Mouse (Mus musculus): ENCODE measurements at regions not wholly inside any gene's neighbourhood (a gene's known extent, or its start where the extent isn't known, plus 50 kb on each side); places are given as distances from the start of the nearest gene placed in this dataset.
"Not testable (repeated sequence)": the region's sequence is repeated elsewhere in the genome, so short reads cannot be mapped to it uniquely, and the experiment has no call there.

- no peak for DNase-seq (ENCODE audit: low read depth)
Measured at GRCm38 (mm10) chr5:75410240-75411186, 164.2 kb upstream of the Kit start.

GRCm38 (mm10) chr5:75419282-75419681, 155.4 kb upstream of the Kit start:
- not testable (repeated sequence) for DNase-seq (ENCODE audit: low read depth)

GRCm38 (mm10) chr5:75432885-75433284, 141.8 kb upstream of the Kit start:
- DNase-seq (ENCODE audit: low read depth), result no peak

GRCm38 (mm10) chr5:75437924-75438323, 136.8 kb upstream of the Kit start:
- DNase-seq (ENCODE audit: low read depth), result no peak

- DNase-seq (ENCODE audit: low read depth), result no peak
Measured at GRCm38 (mm10) chr5:75444024-75444604, 130.6 kb upstream of the Kit start.

GRCm38 (mm10) chr5:75446386-75446785, 128.3 kb upstream of the Kit start:
- no peak for DNase-seq (ENCODE audit: low read depth)

GRCm38 (mm10) chr5:75449913-75450525, 124.7 kb upstream of the Kit start:
- no peak for DNase-seq (ENCODE audit: low read depth)

- DNase-seq (ENCODE audit: low read depth), result no peak
Measured at GRCm38 (mm10) chr5:75450564-75450963, 124.2 kb upstream of the Kit start.

GRCm38 (mm10) chr5:75451081-75451480, 123.6 kb upstream of the Kit start:
- no peak for DNase-seq (ENCODE audit: low read depth)

GRCm38 (mm10) chr5:75451693-75452092, 123.0 kb upstream of the Kit start:
- DNase-seq (ENCODE audit: low read depth), result no peak

GRCm38 (mm10) chr5:75453757-75454390, 120.8 kb upstream of the Kit start:
- DNase-seq (ENCODE audit: low read depth), result no peak

- DNase-seq (ENCODE audit: low read depth), result no peak
Measured at GRCm38 (mm10) chr5:75454961-75455541, 119.7 kb upstream of the Kit start.

- DNase-seq (ENCODE audit: low read depth), result no peak
Measured at GRCm38 (mm10) chr5:75457403-75457802, 117.3 kb upstream of the Kit start.

GRCm38 (mm10) chr5:75458317-75458716, 116.4 kb upstream of the Kit start:
- DNase-seq (ENCODE audit: low read depth), result no peak

GRCm38 (mm10) chr5:75459758-75460354, 114.9 kb upstream of the Kit start:
- no peak for DNase-seq (ENCODE audit: low read depth)

- no peak for DNase-seq (ENCODE audit: low read depth)
Measured at GRCm38 (mm10) chr5:75460414-75461025, 114.2 kb upstream of the Kit start.

- DNase-seq (ENCODE audit: low read depth), result no peak
Measured at GRCm38 (mm10) chr5:75461368-75461767, 113.3 kb upstream of the Kit start.

- no peak for DNase-seq (ENCODE audit: low read depth)
Measured at GRCm38 (mm10) chr5:75463591-75463990, 111.1 kb upstream of the Kit start.

GRCm38 (mm10) chr5:75465701-75466100, 109.0 kb upstream of the Kit start:
- DNase-seq (ENCODE audit: low read depth), result no peak

GRCm38 (mm10) chr5:75466941-75467340, 107.8 kb upstream of the Kit start:
- no peak for DNase-seq (ENCODE audit: low read depth)

GRCm38 (mm10) chr5:75467916-75468315, 106.8 kb upstream of the Kit start:
- DNase-seq (ENCODE audit: low read depth), result no peak

Measured in induced T-regulatory cell, adult 2 months (primary cell).